Mouse (Mus musculus) midbrain, embryonic 14.5 days (tissue): ENCODE data around the gene Cisd3. TPM values are rescaled to one million over a fixed set of nuclear protein-coding genes. Genes with fewer than 3 reads are reported as not detected.

Source experiments
- ATAC-seq: fragments of 200-750 bp; cut with Nextera tagmentation; 2 replicates; pipeline ENCODE4 v1.8.0; 2017; ENCODE audit warnings: moderate number of reproducible peaks, moderate library complexity; ENCODE audit not compliant: low FRiP score, low TSS enrichment
- DNase-seq: peaks from one replicate; pipeline ENCODE4 v3.0.0-alpha.2; 2015
- H3K27ac ChIP-seq: fragments of 300-500 bp; sonication (generic); replicated peaks from 2 replicates; pipeline ENCODE4 v1.5.1; 2014; ENCODE audit warnings: mild to moderate bottlenecking, low read depth, low read length, moderate library complexity
- H3K27me3 ChIP-seq: fragments of 300-500 bp; sonication (generic); 2 replicates; pipeline ENCODE4 v1.6.1; 2014; ENCODE audit warnings: low read length, control low read depth, mixed read lengths; ENCODE audit not compliant: control insufficient read depth, insufficient read depth
- H3K36me3 ChIP-seq: fragments of 300-500 bp; sonication (generic); 2 replicates; pipeline ENCODE4 v1.6.1; 2014; ENCODE audit warnings: low read length, control low read depth; ENCODE audit not compliant: control insufficient read depth, insufficient read depth
- H3K4me1 ChIP-seq: fragments of 300-500 bp; sonication (generic); 2 replicates; pipeline ENCODE4 v1.6.1; 2014; ENCODE audit warnings: mild to moderate bottlenecking, antibody characterized with exemption, low read length, control low read depth; ENCODE audit not compliant: control insufficient read depth, insufficient read depth
- H3K4me2 ChIP-seq: fragments of 300-500 bp; sonication (generic); 2 replicates; pipeline ENCODE4 v1.6.1; 2014; ENCODE audit warnings: mild to moderate bottlenecking, low read length, moderate library complexity
- H3K4me3 ChIP-seq: fragments of 300-500 bp; sonication (generic); replicated peaks from 2 replicates; pipeline ENCODE4 v1.5.1; 2014; ENCODE audit warnings: low read depth, low read length
- H3K9ac ChIP-seq: fragments of 300-500 bp; sonication (generic); replicated peaks from 2 replicates; pipeline ENCODE4 v1.6.1; 2014; ENCODE audit warnings: mild to moderate bottlenecking, low read length, moderate library complexity
- H3K9me3 ChIP-seq: fragments of 300-500 bp; sonication (generic); 2 replicates; pipeline ENCODE4 v1.6.1; 2016; ENCODE audit warnings: low read length, control low read depth, mixed read lengths; ENCODE audit not compliant: control insufficient read depth
- WGBS: fragments of 180-500 bp; shearing (Covaris S2); extraction: QIAGEN DNeasy Blood & Tissue Kit; methylation state at CpG from one replicate; pipeline ENCODE4 v1.1.7; 2014; 5-methylcytosine and 5-hydroxymethylcytosine counted together
- polyA plus RNA-seq: library from polyadenylated mRNA; unstranded; fragments of >200 nt; fragmentation: Nextera tagmentation; extraction: Ambion mirVana; gene quantifications from 2 replicates; pipeline ENCODE4 v1.2.1, GENCODE M21; 2014

Gene Cisd3
- polyA plus RNA-seq, 1 experiment from 2014 or later: 17.4 TPM

DNA sequence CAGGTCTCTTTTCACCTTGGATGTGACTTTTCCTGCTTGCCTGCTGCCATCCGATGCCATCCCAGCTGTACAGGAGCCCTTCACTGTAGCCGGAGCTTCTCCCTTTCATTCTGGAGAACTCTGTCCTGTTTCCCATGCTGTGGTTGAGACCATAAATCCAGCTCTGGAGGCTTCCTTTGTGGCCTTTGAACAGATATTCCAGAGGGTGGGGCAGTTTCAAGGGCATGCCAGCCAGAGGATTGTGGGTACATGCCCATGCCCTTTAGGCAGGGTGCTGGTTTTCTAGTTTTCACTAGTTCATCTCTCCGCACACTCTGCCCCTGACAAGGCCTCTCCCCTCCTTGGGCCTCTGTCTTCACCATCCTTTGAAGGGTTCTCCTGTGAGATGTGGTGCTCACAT, 1.4 kb downstream of the Cisd3 start:
- no peak overlapping the region for H3K9ac ChIP-seq
- H3K27me3 ChIP-seq: no peaks in the 10 kb centered on the region
- peaks cover 45% of the 10 kb centered on the region for H3K36me3 ChIP-seq
- 90% methylated on average over 3 of the region's 3 CpGs for WGBS
- no peak for ATAC-seq
- H3K4me1 ChIP-seq: peaks cover 6% of the 10 kb centered on the region; the same call in 1 of the 2 replicates
- no peak overlapping the region for H3K4me3 ChIP-seq
- no peaks in the 10 kb centered on the region for H3K9me3 ChIP-seq
- no peak overlapping the region for H3K27ac ChIP-seq
- no peak overlapping the region for H3K4me2 ChIP-seq
- no peak for DNase-seq

DNA sequence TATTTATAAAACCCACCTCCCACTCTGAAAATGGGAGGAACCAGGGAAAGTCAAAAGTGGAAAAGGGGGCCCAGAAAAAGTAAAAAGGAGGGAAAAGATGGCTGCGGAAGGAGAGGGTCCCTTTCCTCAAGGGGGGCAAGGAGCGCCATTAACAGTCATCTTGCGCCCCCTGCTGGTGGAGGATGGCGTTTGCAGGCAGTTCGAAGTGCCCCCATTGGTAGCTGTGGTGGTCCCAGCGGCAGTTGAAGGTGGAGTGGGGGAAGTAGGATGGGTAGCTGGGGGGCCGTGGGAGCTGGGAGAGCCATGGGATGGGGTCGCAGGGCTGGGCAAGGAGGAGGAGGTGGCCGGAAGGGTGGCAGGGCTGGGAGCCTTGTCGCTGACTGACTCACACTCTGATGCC, 4.2 kb downstream of the Cisd3 start:
- WGBS: 28% methylated on average over 10 of the region's 10 CpGs
- ATAC-seq (no peak), DNase-seq (peak; percentile 88)
- Histone ChIP-seq H3K9ac (no peak overlapping the region), H3K4me1 (peaks cover 14% of the 10 kb centered on the region), H3K4me3 (no peak overlapping the region), H3K27me3 (no peaks in the 10 kb centered on the region), H3K9me3 (no peaks in the 10 kb centered on the region), H3K36me3 (peaks cover 51% of the 10 kb centered on the region), H3K4me2 (no peak overlapping the region), H3K27ac (no peak overlapping the region)

DNA sequence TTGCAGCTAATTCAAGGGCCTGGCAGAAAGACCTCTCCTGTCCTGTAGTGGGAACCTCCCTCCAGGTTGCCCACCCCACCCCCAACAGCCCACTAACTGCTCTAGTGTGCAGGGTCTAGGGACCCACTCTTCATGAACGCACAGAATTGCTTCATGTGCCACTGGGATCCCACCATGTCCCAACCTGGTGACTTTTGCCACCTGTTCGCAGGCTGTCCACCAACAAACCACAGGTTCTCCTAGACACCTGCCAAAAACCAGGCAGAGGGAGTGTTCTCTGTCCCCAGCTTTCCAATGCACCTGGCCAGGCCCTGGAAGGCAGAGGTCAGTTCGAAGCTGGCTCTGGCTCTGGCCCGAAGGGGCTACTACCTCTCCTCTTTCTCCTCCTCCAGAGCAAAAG, 8.8 kb downstream of the Cisd3 start:
- WGBS: 84% methylated on average over 4 of the region's 4 CpGs
- peak overlapping the region; percentile 73 for H3K27ac ChIP-seq
- peaks cover 40% of the 10 kb centered on the region for H3K4me1 ChIP-seq
- H3K9ac ChIP-seq: no peak overlapping the region
- H3K36me3 ChIP-seq: peaks cover 37% of the 10 kb centered on the region
- H3K27me3 ChIP-seq: no peaks in the 10 kb centered on the region
- ATAC-seq (no peak), DNase-seq (no peak)
- peak overlapping the region; percentile 65; the same call in 1 of the 2 replicates for H3K4me2 ChIP-seq
- H3K4me3 ChIP-seq: peak overlapping the region; percentile 93; the same call in 1 of the 2 replicates
- H3K9me3 ChIP-seq: no peaks in the 10 kb centered on the region

DNA sequence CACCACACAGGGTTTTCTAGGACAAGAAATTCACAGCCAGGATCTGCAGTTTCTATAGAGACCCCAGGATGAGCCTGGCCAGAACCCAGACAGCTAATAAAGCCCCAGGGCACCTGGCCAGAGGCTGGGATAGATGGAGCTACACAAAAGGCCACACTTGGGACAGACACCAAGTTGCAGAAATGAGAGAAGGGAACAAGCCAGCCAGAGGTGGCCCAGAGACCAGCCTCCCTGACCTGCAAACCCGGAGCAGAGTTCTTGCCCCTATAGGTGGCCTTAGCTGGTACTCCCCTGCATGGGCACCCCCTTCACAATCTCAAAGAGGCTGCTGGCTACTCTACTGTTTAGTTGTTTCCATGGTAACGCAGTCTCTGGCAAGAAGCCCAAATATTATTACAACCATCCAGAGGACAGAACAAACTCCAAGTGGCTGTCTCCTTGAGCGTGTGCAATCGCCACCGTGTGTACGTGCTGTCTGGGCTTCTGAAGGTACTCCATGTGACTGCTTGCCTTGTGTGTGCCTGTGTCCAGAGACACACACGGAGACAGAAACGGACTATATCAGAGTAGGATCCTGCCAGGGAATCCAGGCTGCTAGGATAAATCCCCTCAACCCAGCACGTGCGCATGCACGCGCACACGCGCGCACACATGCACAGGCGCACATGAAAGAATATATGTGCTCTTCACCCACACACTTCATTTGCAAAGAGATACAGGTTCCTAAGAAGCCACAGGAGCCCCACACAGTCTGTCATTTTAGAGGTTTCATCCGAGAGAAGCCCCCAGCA, 9.5 kb downstream of the Cisd3 start:
- Histone ChIP-seq H3K4me1 (peaks cover 40% of the 10 kb centered on the region), H3K4me3 (peak overlapping the region; percentile 93)

DNA sequence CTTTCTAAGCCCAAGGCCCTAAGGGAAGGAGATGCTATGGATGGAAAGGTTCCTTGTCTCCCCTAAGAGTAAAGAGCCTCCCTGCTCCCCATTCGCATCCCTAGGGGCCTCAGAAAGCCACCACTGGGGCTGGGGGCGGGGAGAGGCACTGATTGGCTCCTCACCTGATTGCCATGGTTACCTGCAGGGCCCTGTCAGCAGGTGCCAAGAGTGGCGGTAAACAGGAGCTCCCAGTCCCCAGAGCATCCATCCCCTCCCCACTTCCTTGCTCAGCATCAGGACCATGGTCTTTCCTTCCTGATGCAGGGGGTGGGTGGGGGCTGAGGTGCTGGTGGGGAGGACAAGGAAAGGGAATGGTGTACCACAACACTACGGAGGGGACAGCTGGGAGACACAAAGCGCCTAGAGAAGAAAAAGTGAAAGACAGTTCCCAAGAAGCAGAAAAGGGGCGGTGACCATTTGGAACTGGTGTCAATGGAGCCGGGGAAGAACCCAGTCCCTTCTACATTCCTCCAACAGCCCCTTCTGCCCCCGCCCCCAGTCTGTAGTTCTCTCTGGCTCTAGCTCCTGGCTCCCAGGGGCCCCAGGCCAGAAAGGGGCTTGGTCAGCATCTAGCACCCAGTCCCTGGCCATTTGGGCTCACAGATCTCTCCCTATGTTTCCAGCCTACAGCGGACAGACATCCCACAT, 10.2 kb downstream of the Cisd3 start:
- DNase-seq (peak; percentile 55), ATAC-seq (no peak)
- Histone ChIP-seq H3K27me3 (no peaks in the 10 kb centered on the region), H3K4me1 (peaks cover 41% of the 10 kb centered on the region), H3K4me2 (peak overlapping the region; percentile 65), H3K4me3 (peak overlapping the region; percentile 93), H3K9me3 (no peaks in the 10 kb centered on the region), H3K27ac (peak overlapping the region; percentile 79), H3K36me3 (peaks cover 25% of the 10 kb centered on the region), H3K9ac (peak overlapping the region; percentile 37)
- WGBS: 25% methylated on average over 9 of the region's 9 CpGs

More for the DNA sequence above, 9.5 kb downstream of the Cisd3 start:
- Histone ChIP-seq H3K9ac (peak overlapping the region; percentile 37), H3K27ac (peak overlapping the region; percentile 79), H3K9me3 (no peaks in the 10 kb centered on the region), H3K27me3 (no peaks in the 10 kb centered on the region), H3K4me2 (peak overlapping the region; percentile 65), H3K36me3 (peaks cover 32% of the 10 kb centered on the region)
- peak; percentile 85 for DNase-seq
- no peak for ATAC-seq
- WGBS: 34% methylated on average over 17 of the region's 17 CpGs

- Histone ChIP-seq H3K4me3 (peak overlapping the region; percentile 93), H3K27me3 (no peaks in the 10 kb centered on the region), H3K27ac (0 out of 2 replicates have a peak overlapping the region, but pooled peaks have one; percentile 79), H3K4me2 (peak overlapping the region; percentile 65), H3K36me3 (peaks cover 17% of the 10 kb centered on the region), H3K9me3 (no peaks in the 10 kb centered on the region), H3K9ac (0 out of 2 replicates have a peak overlapping the region, but pooled peaks have one; percentile 23), H3K4me1 (peaks cover 49% of the 10 kb centered on the region)
- ATAC-seq (no peak), DNase-seq (no peak)
- 76% methylated on average over 8 of the region's 8 CpGs for WGBS
Observed at GRCm38 (mm10) chr11:97696669-97697068, 11.0 kb downstream of the Cisd3 start.

- Histone ChIP-seq H3K9ac (peak overlapping the region; percentile 96), H3K27me3 (no peaks in the 10 kb centered on the region), H3K9me3 (no peaks in the 10 kb centered on the region), H3K27ac (peak overlapping the region; percentile 98), H3K4me3 (peak overlapping the region; percentile 93), H3K4me1 (peaks cover 54% of the 10 kb centered on the region), H3K4me2 (peak overlapping the region; percentile 65), H3K36me3 (peaks cover 11% of the 10 kb centered on the region)
- ATAC-seq (no peak), DNase-seq (no peak)
- WGBS: 53% methylated on average over 11 of the region's 11 CpGs
Observed at GRCm38 (mm10) chr11:97697199-97697890, 11.7 kb downstream of the Cisd3 start.

GRCm38 (mm10) chr11:97697891-97698529, 12.4 kb downstream of the Cisd3 start:
- under 1% methylated on average over 14 of the region's 14 CpGs for WGBS

More at GRCm38 (mm10) chr11:97697891-97698529, 12.4 kb downstream of the Cisd3 start:
- Histone ChIP-seq H3K4me2 (peak overlapping the region; percentile 65), H3K4me1 (peaks cover 54% of the 10 kb centered on the region), H3K4me3 (peak overlapping the region; percentile 93), H3K9me3 (no peaks in the 10 kb centered on the region), H3K27me3 (no peaks in the 10 kb centered on the region), H3K27ac (peak overlapping the region; percentile 98), H3K36me3 (peaks cover 4% of the 10 kb centered on the region), H3K9ac (peak overlapping the region; percentile 96)
- DNase-seq: peak; percentile 68
- no peak for ATAC-seq
